Mouse (Mus musculus) gastrocnemius, adult 2 months (tissue): Measurements from ENCODE around the gene Kmo. TPM values are rescaled to one million over a fixed set of nuclear protein-coding genes. Genes with fewer than 3 reads are reported as not detected.

Source experiments
- DNase-seq: peaks from one replicate; pipeline ENCODE4 v3.0.0; 2022
- H3K27ac ChIP-seq: fragments of 200-600 bp; 2 replicates; pipeline ENCODE4 v1.8.1; 2022; ENCODE audit warnings: mild to moderate bottlenecking
- H3K4me3 ChIP-seq: fragments of 200-600 bp; 2 replicates; pipeline ENCODE4 v1.8.1; 2022; ENCODE audit warnings: mild to moderate bottlenecking, moderate library complexity
- CTCF ChIP-seq: fragments of 200-600 bp; IDR thresholded peaks from 2 replicates; pipeline ENCODE4 v1.8.1; 2022; ENCODE audit warnings: antibody characterized with exemption, mild to moderate bottlenecking, moderate library complexity
- intact Hi-C: fragments of 180-260 bp; cut with DNase I; formaldehyde crosslinking; loops from one replicate; pipeline ENCODE4 v1.15.1; 2025
- total RNA-seq, 2 experiments: library from RNA; stranded (reverse); gene quantifications; 2 replicates each; pipeline ENCODE4 v1.2.3; 2021

Gene Kmo
- total RNA-seq, 2 experiments from 2014 or later: 0.15 TPM; not detected in 1

- TF ChIP-seq CTCF: no peak
- intact Hi-C loops: no loop called here
- no peak for DNase-seq
- Histone ChIP-seq H3K27ac (no peak overlapping the region), H3K4me3 (no peak overlapping the region)
These were observed 20.4 kb downstream of the Kmo start for GRCm38 (mm10) chr1:175640435-175641150.

GRCm38 (mm10) chr1:175643496-175644265, 23.5 kb downstream of the Kmo start:
- DNase-seq: no peak
- no peak overlapping the region for H3K27ac ChIP-seq
- H3K4me3 ChIP-seq: no peak overlapping the region
- no peak for TF ChIP-seq CTCF
- intact Hi-C loops: no loop called here

- no peak for DNase-seq
- no peak for TF ChIP-seq CTCF
- intact Hi-C loops: no loop called here
- H3K4me3 ChIP-seq: no peak overlapping the region
- no peak overlapping the region for H3K27ac ChIP-seq
These were observed 26.8 kb downstream of the Kmo start for GRCm38 (mm10) chr1:175646952-175647351.

GRCm38 (mm10) chr1:175648615-175649014, 28.4 kb downstream of the Kmo start:
- Histone ChIP-seq H3K27ac (no peak overlapping the region), H3K4me3 (no peak overlapping the region)
- no peak for DNase-seq
- no peak for TF ChIP-seq CTCF
- intact Hi-C loops: no loop called here

- no peak for TF ChIP-seq CTCF
- intact Hi-C loops: no loop called here
- DNase-seq: no peak
These were observed 39.7 kb downstream of the Kmo start for GRCm38 (mm10) chr1:175659900-175660299.

GRCm38 (mm10) chr1:175668666-175669405, 48.7 kb downstream of the Kmo start:
- peak; percentile 49 for TF ChIP-seq CTCF
- intact Hi-C loops: no loop called here
- no peak for DNase-seq

More at GRCm38 (mm10) chr1:175659900-175660299, 39.7 kb downstream of the Kmo start:
- no peak overlapping the region for H3K4me3 ChIP-seq
- no peak overlapping the region for H3K27ac ChIP-seq

GRCm38 (mm10) chr1:175669456-175669855, 49.3 kb downstream of the Kmo start:
- Histone ChIP-seq H3K27ac (no peak overlapping the region), H3K4me3 (no peak overlapping the region)
- intact Hi-C loops: no loop called here
- TF ChIP-seq CTCF: no peak
- DNase-seq: no peak

More at GRCm38 (mm10) chr1:175668666-175669405, 48.7 kb downstream of the Kmo start:
- Histone ChIP-seq H3K27ac (no peak overlapping the region), H3K4me3 (no peak overlapping the region)

GRCm38 (mm10) chr1:175670042-175670441, 49.9 kb downstream of the Kmo start:
- TF ChIP-seq CTCF: no peak
- H3K4me3 ChIP-seq: no peak overlapping the region
- intact Hi-C loops: no loop called here
- no peak for DNase-seq
- H3K27ac ChIP-seq: no peak overlapping the region

- DNase-seq: no peak
- no peak for TF ChIP-seq CTCF
- intact Hi-C loops: no loop called here
- no peak overlapping the region for H3K4me3 ChIP-seq
- no peak overlapping the region for H3K27ac ChIP-seq
These were observed 51.4 kb downstream of the Kmo start for GRCm38 (mm10) chr1:175671626-175672025.

GRCm38 (mm10) chr1:175673563-175674325, 53.6 kb downstream of the Kmo start:
- TF ChIP-seq CTCF: no peak
- intact Hi-C loops: no loop called here
- H3K4me3 ChIP-seq: no peak overlapping the region

GRCm38 (mm10) chr1:175675116-175675515, 54.9 kb downstream of the Kmo start:
- no peak for DNase-seq
- TF ChIP-seq CTCF: no peak
- intact Hi-C loops: no loop called here

More at GRCm38 (mm10) chr1:175673563-175674325, 53.6 kb downstream of the Kmo start:
- no peak for DNase-seq
- H3K27ac ChIP-seq: no peak overlapping the region

GRCm38 (mm10) chr1:175677459-175677858, 57.3 kb downstream of the Kmo start:
- TF ChIP-seq CTCF: no peak
- H3K4me3 ChIP-seq: no peak overlapping the region
- DNase-seq: no peak
- intact Hi-C loops: no loop called here
- H3K27ac ChIP-seq: no peak overlapping the region

More at GRCm38 (mm10) chr1:175675116-175675515, 54.9 kb downstream of the Kmo start:
- H3K27ac ChIP-seq: no peak overlapping the region
- no peak overlapping the region for H3K4me3 ChIP-seq
